Mouse (Mus musculus): ENCODE data around the gene Acox3.

- no peak for TF ChIP-seq CTCF (IDR thresholded peaks at IDR 0.05; ENCODE audit: low read depth, low read length)
- no peak for TF ChIP-seq POLR2A (IDR thresholded peaks at IDR 0.05; ENCODE audit: borderline replicate concordance, low read depth, low read length)
Measured at GRCm38 (mm10) chr5:35659503-35659902, 76.7 kb downstream of the Acox3 start.

Measured in bone marrow macrophage, adult 2 months (primary cell).